Mouse (Mus musculus) thymus, adult 2 months (tissue): ENCODE measurements around the gene Tbx15.

Experiments
- CTCF ChIP-seq: fragments of 200-500 bp; IDR thresholded peaks from 2 replicates; pipeline ENCODE4 v1.5.1; 2012; ENCODE audit warnings: mild to moderate bottlenecking, control low read depth, low read length, moderate library complexity, borderline replicate concordance; ENCODE audit not compliant: control insufficient read depth, poor library complexity, insufficient read depth; ENCODE audit errors: extremely low read depth
- POLR2A ChIP-seq: fragments of 200-500 bp; IDR thresholded peaks from 2 replicates; pipeline ENCODE4 v1.6.1; 2012; ENCODE audit warnings: mild to moderate bottlenecking, low read length, control low read depth, moderate library complexity; ENCODE audit not compliant: control insufficient read depth, poor library complexity, insufficient read depth; ENCODE audit errors: extremely low read depth

DNA sequence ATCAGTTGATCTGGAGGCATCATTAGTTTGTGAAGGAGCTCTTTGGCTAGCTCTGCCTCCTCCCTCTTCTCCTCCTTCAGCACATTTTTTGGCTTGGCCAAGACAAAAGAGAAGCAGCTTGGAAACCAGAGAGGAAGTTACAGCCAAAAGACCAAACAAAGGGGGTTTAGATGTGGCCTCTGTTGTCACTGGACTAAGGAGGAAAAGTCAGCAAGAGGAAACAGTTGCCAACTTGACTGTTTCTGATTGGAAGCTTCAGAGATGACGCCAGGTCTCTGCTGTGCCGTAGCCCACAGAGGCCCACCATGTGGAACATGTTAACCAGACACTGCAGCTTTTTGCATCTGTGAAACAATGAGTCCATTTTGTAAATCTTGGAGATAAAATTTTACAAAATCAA, 96.7 kb downstream of the Tbx15 start:
- no peak for TF ChIP-seq POLR2A
- TF ChIP-seq CTCF, result no peak
